Mouse (Mus musculus): ENCODE results near the gene Gkn3.
A peak's percentile ranks its signal among the peaks of the same experiment; 100 is the strongest.

The Gkn3 gene

DNA sequence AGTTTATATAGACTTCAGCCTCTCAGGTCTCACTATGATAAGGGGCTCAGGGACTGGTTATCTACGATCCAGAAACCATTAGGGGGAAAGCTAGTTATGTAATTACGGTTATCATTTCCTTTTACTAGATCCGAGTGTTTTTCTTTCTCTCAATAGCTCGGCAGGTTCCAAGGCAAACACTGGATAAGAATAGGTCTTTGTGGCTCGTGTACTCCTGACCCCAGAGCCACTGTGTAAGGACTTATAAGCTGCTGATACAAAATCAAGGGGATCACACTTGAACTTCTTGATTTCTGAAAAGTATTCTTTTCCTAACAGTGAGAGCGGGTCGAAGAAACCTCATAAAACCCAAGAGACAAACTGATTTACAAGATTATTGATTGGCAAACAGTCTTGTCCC lies at the start of gene Gkn3:
Gkn3 (minus strand) TSS at position 59 of the 400 bp plus-strand sequence.
- DNase-seq (ENCODE audit: low read depth): no peak

- DNase-seq (ENCODE audit: low read depth): no peak
These were observed 48.0 kb upstream of the Gkn3 start for GRCm38 (mm10) chr6:87436745-87437144.

DNA sequence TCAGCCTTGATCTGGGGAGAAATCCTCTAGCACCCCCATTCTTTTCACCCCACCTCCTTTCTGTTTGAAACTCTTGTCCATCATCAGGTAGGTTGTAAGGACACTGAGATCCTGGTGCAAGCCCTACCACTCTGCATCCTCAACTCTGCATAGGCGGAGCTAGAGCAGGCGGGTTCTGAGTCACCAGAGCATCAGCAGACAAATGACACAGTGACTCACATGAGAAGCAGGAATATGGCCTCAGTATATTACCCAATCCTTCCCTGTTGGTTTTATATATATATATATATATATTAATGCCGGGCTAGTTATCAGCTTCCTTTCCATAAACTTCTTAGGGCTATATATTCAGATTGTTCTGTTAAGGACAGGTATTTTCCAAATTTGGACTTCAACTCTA lies 47.1 kb upstream of the Gkn3 start:
- no peak for DNase-seq (ENCODE audit: low read depth)

DNA sequence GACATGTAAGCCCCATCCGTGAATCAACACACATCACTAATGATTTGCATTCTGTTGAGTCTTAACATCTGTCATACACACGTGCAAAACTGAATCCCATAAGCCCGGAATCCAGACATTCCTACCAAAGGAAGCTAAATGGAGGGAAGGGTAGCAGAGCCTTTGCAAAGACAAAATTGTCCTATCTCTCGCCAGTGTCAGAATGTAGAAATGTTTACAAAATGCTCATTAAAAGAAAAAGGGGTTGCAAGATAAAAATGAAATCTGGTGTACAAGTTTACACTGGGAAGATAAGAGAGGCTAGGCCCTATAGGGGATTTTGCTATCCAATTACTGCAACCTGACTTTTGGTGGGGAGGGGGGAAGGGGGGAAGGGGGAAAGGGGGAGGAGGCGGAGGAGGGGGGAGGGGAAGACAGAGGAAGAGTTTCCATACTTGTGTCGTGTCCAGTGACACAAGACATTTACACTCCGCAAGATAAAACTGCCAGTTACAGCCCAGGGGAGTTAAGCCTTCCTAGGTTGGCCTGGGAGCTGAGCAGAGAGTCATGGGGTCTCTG lies 39.8 kb upstream of the Gkn3 start, which contains the start of gene Bmp10:
Bmp10 (plus strand) TSS at position 508 of the 558 bp plus-strand sequence.
- DNase-seq (ENCODE audit: low read depth): no peak

DNA sequence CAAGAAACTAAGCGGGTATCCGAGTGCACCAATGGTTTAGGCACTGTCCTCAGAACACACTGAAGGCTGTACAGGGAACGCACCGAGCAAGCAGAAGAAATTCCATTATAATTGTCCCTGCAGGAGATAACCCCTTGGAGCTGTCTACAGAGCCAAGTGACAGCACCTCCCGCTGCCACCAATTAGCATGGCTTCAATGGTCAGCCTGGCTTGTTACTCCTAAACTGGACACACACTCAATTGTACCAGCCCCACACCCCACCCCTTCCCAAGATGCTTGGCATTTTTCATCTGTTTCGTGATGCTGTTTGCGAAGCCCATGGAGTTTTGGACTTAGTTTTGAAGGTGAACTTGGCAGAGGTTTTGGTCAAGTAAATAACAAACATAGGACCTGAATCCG lies 38.9 kb upstream of the Gkn3 start:
- no peak for DNase-seq (ENCODE audit: low read depth)

- DNase-seq (ENCODE audit: low read depth): no peak
These were observed 38.2 kb upstream of the Gkn3 start for GRCm38 (mm10) chr6:87426954-87427353.

DNA sequence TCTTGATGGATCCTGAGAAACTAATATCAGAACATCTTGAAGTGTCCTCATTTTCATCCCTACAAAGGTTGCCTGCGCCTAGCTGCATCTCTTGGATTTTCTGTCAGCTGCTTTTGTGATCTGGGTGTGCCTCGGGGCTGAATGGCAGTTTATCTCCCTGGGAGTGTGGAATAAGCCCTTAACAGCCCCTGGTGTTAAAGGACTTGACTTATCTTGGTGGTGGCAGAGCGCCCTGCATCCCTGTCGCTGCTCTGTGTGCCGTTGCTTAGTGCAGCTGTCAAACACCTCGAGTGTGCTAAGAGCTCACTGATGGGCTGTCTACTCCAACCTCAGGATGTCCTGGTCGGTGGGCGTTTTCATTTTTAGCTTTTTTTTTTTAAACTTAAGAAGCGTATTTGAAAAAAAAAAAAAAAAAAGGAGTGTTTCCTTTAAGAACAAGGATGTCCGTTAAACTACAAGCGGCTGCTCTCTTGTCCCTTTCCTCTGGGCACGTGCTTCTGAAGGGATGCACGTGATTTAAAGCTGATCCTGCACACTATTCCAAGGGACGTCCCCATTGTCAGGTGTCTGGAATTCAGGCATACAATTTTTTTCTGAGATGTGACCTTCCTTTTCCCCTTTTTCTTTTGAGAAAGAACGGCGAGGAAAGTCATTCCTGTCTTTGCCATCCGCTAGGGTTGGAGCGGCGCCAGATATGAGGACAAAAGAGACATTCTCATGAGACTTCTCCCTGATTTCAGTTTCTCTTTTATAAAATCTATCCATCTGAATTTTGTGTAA lies 35.5 kb upstream of the Gkn3 start:
- no peak for DNase-seq (ENCODE audit: low read depth)

DNA sequence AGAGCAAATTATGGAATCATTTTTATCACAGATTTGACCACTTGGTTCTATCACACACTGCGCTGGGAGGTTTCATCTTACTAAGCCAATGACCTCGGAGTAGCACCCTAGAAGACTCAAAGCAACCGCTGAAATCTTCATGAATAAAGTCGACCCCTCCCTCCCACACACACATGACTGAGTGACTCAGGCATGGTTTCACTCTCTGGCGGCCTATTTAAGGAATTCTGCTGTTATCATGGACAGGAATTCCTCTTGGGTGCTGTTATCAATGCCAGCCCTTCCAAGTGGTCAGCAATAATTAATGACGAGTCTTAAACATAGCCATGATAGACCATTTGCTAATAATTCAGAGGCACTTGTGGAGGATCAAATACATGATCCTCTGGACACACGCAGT lies 33.6 kb upstream of the Gkn3 start:
- no peak for DNase-seq (ENCODE audit: low read depth)

GRCm38 (mm10) chr6:87412011-87412410 lies 23.3 kb upstream of the Gkn3 start:
- DNase-seq (ENCODE audit: low read depth): no peak

DNA sequence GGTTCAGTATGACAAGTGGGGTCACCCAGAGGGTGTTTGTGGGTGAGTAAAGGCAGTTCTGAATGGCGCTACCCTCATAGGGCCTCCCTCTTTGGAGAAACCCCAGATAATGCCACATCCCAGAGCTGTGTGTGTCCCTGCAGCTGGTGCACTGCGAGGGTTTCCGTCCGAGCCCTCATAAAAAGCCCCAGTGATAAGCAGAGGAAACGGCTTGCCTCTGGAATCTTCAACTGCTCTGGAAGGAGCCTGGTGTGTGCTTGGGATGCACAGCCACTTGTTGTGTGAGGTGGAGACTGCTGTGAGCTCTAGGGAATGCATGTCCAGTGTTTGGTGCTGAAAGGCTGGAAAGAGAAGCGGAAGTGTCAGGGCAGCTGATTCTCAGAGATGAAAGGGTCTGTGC lies 12.7 kb upstream of the Gkn3 start:
- no peak for DNase-seq (ENCODE audit: low read depth)

DNA sequence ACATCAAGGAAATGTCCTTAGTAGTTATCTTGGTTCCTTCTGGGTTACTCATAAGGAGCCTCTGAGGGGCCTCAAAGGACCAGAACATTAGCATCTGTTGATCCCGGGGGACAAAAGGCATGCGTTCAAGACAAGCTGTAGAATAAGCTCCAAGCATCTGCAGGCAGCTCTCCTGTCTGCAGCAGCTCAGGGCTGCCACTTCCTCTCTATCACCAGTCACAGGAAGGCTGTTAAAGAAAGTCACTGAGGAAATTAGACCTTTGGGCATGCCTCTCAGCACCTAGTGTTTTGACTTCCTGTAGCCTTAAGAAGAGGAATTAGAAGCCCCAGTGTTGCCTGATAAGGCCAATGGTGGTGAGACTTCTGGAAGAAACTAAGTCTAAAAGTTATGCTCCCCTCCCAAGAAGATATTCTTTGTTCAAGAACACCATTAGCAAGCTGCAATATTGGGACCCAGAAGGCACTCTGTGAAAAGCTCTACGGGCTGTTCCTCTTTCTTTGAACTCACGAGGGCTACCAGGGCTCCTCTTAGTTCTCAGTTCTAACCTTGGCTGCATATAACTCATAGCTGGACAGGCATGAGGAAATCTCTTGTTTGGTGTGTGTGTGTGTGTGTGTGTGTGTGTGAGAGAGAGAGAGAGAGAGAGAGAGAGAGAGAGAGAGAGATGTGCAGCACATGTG lies 11.3 kb upstream of the Gkn3 start:
- no peak for DNase-seq (ENCODE audit: low read depth)

DNA sequence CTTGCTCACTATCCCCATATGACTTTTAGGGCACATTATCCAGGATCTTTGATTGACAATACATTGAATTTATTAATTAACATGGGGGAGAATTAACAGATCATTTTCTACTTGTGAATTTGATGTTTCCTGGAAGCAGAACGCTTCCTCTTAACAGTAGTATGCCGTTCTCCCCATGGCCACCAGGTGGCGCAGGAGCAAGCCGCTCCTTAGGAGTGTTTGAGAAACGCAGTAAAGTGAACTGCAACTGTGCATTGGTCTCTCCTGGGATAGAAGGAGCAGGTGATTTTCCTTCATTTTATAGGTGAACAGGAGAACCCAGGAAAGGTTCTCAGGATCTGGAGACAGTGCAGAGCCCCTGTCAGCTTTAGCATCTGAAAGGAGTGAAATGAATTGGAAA lies 10.4 kb upstream of the Gkn3 start:
- peak; percentile 24 for DNase-seq (ENCODE audit: low read depth)

DNA sequence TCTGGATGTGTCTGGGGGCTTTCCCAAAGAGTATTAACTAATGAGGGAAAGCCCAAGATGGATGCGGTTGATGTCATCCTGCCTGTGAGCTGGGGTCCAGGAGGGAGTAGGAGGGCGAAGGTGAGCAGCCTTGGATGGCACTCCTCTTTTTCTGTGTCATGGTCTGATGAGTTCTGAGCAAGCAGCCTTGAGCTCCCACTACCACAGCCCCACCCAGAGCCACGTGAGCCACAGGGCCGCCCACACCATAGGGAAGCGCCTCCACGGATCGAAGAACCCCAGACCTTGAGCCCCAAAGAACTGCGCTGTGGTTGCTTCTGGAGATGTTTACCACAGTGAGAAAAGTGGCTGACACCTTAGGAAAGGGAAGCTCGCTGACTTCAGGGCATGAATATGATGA lies 6.0 kb upstream of the Gkn3 start:
- DNase-seq (ENCODE audit: low read depth): no peak

DNA sequence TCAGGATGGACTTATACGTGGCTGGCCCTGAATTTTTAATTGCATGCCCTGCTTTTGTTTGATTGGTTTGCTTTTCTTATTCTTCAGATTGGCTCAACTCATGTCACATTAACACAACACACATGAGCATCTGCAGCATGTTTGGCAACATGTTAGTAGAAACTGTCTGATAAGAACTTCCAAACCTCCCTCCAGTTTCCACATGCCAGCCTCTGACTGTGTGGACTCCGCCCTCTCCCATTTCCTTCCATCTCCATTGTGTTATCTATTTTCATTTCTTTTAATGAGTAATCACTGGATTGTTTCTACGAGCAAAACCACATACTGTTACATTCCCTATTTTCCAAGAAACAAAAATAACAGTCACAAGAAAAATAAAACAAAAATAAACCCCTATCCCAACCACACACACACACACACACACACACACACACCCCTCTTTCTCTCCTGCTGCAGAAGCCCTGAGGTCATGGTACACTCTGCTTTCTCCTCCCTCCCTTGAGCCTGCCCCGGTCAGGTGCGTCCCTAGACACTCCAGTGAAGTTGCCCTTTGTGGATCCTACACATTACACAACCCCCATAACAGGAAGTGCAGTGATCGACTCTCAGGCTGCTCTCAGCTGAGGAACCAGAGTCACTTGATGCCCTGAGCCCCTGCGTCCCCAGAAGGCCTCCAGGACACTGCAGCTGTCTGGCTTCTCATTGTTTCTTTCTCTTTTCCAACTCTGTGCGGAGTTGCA lies 4.9 kb upstream of the Gkn3 start:
- DNase-seq (ENCODE audit: low read depth): no peak

GRCm38 (mm10) chr6:87389455-87389989 lies 787 bp upstream of the Gkn3 start:
- DNase-seq (ENCODE audit: low read depth): no peak

DNA sequence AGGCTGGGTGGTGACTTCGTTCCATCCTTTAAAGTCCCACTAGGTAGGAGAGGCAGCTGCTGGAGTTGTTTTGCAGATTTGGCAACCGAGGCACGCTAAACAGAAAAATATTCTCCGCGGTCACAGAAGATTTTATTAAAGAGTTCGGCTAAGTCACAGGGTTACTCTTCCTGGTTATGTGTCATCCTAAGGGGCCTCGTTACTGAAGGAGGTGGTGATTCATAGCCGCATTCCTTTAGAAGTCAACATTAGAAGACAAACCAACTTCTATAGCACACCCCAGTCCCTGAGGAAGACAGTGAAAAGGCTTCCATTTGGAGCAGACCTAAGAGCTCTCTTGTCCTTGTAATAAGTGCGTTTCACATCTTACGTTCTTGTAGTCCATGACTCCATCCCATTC lies 2.1 kb downstream of the Gkn3 start:
- no peak for DNase-seq (ENCODE audit: low read depth)

GRCm38 (mm10) chr6:87386203-87386602 lies 2.5 kb downstream of the Gkn3 start:
- peak; percentile 57 for DNase-seq (ENCODE audit: low read depth)

DNA sequence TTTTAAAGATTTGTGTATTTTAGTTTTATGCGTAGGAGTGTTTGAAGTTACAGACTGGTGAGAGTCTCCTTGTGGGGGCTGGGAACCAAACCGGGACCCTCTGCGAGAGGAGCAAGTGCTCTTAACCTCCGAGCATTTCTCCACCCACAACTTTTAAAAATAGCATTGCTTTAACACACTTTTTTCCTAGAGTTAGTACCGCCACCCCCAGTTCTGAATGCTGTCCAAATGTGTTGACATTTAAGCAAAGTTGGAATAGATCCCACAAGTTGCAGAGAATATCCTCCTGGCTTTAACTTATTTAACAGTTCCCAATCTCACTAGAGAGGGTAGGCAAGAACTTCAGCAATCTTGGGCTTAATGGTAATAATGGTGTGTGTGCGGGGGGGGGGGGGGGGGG lies 4.0 kb downstream of the Gkn3 start:
- DNase-seq (ENCODE audit: low read depth): no peak

DNA sequence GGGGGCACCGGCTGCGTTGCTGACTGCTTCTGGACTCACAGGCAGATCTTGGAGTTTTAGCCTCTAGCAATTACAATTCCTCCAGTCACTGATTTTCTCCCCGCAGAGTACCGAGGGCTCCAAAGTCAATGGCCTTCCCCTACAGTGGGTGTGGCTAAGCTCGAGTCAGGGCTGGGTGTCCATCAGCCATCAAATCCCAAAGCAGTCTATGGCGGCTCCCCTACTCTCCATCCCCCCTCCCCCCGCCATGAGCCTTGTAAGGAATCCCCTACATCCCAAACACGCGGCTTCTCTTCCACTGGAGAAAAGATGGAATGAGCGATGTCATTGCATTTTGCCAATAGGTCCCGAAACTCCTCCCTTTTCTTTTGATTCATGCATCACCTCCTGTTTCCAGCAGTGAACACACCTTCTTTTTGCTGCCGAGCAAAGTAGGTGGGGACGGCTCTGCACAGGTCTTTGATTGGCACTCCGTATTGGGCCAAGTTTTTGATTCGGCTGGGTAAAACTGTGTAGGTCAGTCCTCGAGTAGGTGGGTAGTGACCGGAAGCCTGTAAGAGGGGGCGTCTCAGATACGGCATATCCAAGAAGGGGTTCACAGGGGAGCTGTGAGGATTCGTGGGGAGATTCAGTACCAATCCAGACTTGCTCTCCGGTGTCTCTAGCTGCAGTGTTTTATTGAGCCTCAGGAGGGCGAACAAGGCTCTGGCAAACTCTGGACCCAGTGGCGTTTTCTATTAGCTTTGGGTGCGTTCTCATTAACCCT lies 4.6 kb downstream of the Gkn3 start:
- DNase-seq (ENCODE audit: low read depth): no peak

DNA sequence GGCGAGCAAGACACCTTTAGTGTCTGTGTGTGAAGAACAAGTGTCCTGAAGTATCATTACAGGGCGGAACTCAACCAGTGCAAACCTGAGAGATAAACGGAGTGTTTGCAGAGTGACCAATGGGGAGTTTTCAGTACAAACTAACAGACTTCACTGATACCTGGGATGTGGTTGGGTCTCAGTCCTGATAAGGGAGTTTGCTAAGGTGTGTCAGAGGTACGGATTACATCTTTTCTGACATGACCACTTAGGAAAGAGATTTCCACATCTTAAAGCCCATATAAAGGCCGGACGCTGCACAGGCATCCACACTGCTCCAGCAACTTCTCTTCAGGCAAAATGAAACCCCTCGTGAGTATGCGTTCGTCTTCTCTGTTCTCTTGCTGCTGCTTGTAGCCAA lies 15.7 kb downstream of the Gkn3 start, which contains the start of gene Gkn2:
Gkn2 (plus strand) TSS at position 301 of the 400 bp plus-strand sequence.
- no peak for DNase-seq (ENCODE audit: low read depth)

- no peak for DNase-seq (ENCODE audit: low read depth)
These were observed 19.5 kb downstream of the Gkn3 start for GRCm38 (mm10) chr6:87369223-87369622.
